Mouse (Mus musculus): ENCODE data around the gene Hist1h2bk. TPM values are rescaled to one million over a fixed set of nuclear protein-coding genes. Genes with fewer than 3 reads are reported as not detected.
"Not testable (repeated sequence)": the region's sequence is repeated elsewhere in the genome, so short reads cannot be mapped to it uniquely, and the experiment has no call there.

Hist1h2bk gene
- polyA plus RNA-seq, 1 experiment, result 8.2 TPM

DNA sequence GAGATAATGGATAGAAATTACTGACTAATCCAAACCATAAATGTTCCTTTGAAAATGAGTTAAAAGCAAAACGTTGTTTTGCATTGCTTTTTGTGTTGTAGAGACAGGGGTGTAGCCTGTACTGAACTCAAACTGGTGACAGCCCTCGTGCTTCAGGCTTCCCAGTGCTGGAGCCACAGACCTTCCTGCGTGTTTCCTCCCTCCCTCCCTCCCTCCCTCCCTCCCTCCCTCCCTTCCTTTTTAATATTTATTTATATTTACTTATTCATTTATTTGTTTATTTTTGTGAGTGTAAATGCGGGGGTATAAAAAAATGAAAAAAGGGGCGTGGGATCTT lies 15.8 kb downstream of the Hist1h2bk start:
- Histone ChIP-seq H3K36me3 (ENCODE audit: control insufficient read depth, insufficient read depth) (no peaks in the 10 kb centered on the region), H3K79me2 (ENCODE audit: control insufficient read depth, insufficient read depth) (no peaks in the 10 kb centered on the region), H3K27me3 (ENCODE audit: control insufficient read depth, insufficient read depth, insufficient read length) (no peaks in the 10 kb centered on the region), H3K4me2 (ENCODE audit: low read depth) (peak overlapping the region; percentile 67), H3ac (ENCODE audit: control insufficient read depth, insufficient read length) (peak overlapping the region; percentile 2), H3K4me3 (peak overlapping the region; percentile 30)
- TF ChIP-seq REST (IDR thresholded peaks at IDR 0.05; ENCODE audit: insufficient read depth, insufficient read length), result no peak
- TF ChIP-seq USF1 (IDR thresholded peaks at IDR 0.05; ENCODE audit: low read depth), result no peak

DNA sequence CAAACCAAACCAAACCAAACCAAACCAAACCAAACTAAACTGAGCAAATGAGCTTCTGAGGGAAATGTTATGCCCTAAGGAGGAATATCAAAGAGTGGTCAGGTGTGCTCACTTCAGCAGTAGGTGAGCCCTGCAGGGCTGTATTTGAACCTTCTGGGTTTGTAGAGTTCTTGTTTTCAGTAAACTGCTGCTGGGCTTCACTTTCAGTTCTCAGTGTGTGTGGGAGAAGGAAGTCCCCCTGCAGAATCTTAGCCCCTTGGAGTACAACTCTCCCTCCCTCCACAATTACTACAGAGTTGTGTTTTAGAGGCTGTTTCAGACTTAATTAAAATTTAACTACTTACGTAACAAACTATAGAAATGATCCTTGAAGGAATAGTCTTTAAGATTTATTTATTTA lies 18.1 kb downstream of the Hist1h2bk start:
- no peaks in the 10 kb centered on the region for H3K36me3 ChIP-seq (ENCODE audit: control insufficient read depth, insufficient read depth)
- H3ac ChIP-seq (ENCODE audit: control insufficient read depth, insufficient read length), result no peak overlapping the region
- H3K79me2 ChIP-seq (ENCODE audit: control insufficient read depth, insufficient read depth), result no peaks in the 10 kb centered on the region
- no peak overlapping the region for H3K4me2 ChIP-seq (ENCODE audit: low read depth)
- no peak for TF ChIP-seq CEBPB (IDR thresholded peaks at IDR 0.05; ENCODE audit: insufficient read depth, poor library complexity, severe bottlenecking)
- H3K27me3 ChIP-seq (ENCODE audit: control insufficient read depth, insufficient read depth, insufficient read length), result no peaks in the 10 kb centered on the region
- H3K4me3 ChIP-seq, result no peak overlapping the region

- no peak for TF ChIP-seq TCF3 (IDR thresholded peaks at IDR 0.05; ENCODE audit: insufficient read length, low read depth)
- TF ChIP-seq MYOD1 (IDR thresholded peaks at IDR 0.05; ENCODE audit: control insufficient read depth in 1 of 3, insufficient read length in 2 of 3, low read depth in 2 of 3), result no peak
- no peak for TF ChIP-seq POLR2A (IDR thresholded peaks at IDR 0.05; ENCODE audit: insufficient read length, low read depth)
- TF ChIP-seq E2F4 (IDR thresholded peaks at IDR 0.05; ENCODE audit: insufficient read depth), result no peak
- TF ChIP-seq USF1 (IDR thresholded peaks at IDR 0.05; ENCODE audit: low read depth), result no peak
- TF ChIP-seq MAX (IDR thresholded peaks at IDR 0.05; ENCODE audit: low read depth), result no peak
- no peak for TF ChIP-seq REST (IDR thresholded peaks at IDR 0.05; ENCODE audit: insufficient read depth, insufficient read length)
- H3K36me3 ChIP-seq (ENCODE audit: control insufficient read depth, insufficient read depth), result no peaks in the 10 kb centered on the region
- no peak overlapping the region for H3K4me3 ChIP-seq
- H3ac ChIP-seq (ENCODE audit: control insufficient read depth, insufficient read length), result no peak overlapping the region
- no peaks in the 10 kb centered on the region for H3K79me2 ChIP-seq (ENCODE audit: control insufficient read depth, insufficient read depth)
- H3K27me3 ChIP-seq (ENCODE audit: control insufficient read depth, insufficient read depth, insufficient read length), result no peaks in the 10 kb centered on the region
- H3K4me2 ChIP-seq (ENCODE audit: low read depth), result no peak overlapping the region
These were observed 25.8 kb downstream of the Hist1h2bk start for GRCm38 (mm10) chr13:22061422-22061821.

GRCm38 (mm10) chr13:22063468-22063867 lies 27.8 kb downstream of the Hist1h2bk start:
- TF ChIP-seq CEBPB (IDR thresholded peaks at IDR 0.05; ENCODE audit: insufficient read depth, poor library complexity, severe bottlenecking) (no peak), TCF3 (IDR thresholded peaks at IDR 0.05; ENCODE audit: insufficient read length, low read depth) (no peak), MYOG (IDR thresholded peaks at IDR 0.05; ENCODE audit: control insufficient read depth in 1 of 3, insufficient read depth in 1 of 3, insufficient read length in 2 of 3, low read depth in 2 of 3) (no peak), POLR2A (IDR thresholded peaks at IDR 0.05; ENCODE audit: insufficient read length, low read depth) (no peak), E2F4 (IDR thresholded peaks at IDR 0.05; ENCODE audit: insufficient read depth) (no peak), REST (IDR thresholded peaks at IDR 0.05; ENCODE audit: insufficient read depth, insufficient read length) (no peak), POLR2AphosphoS2 (IDR thresholded peaks at IDR 0.05; ENCODE audit: insufficient read length, low read depth) (no peak), USF1 (IDR thresholded peaks at IDR 0.05; ENCODE audit: low read depth) (no peak), SRF (IDR thresholded peaks at IDR 0.05; ENCODE audit: control insufficient read depth, insufficient read length, low read depth) (no peak), MAX (IDR thresholded peaks at IDR 0.05; ENCODE audit: low read depth) (no peak), TCF12 (IDR thresholded peaks at IDR 0.05; ENCODE audit: insufficient read depth, poor library complexity, severe bottlenecking) (no peak), MYOD1 (IDR thresholded peaks at IDR 0.05; ENCODE audit: control insufficient read depth in 1 of 3, insufficient read length in 2 of 3, low read depth in 2 of 3) (no peak)
- H3K36me3 ChIP-seq (ENCODE audit: control insufficient read depth, insufficient read depth), result no peaks in the 10 kb centered on the region
- H3ac ChIP-seq (ENCODE audit: control insufficient read depth, insufficient read length), result no peak overlapping the region
- H3K27me3 ChIP-seq (ENCODE audit: control insufficient read depth, insufficient read depth, insufficient read length), result no peaks in the 10 kb centered on the region
- H3K4me2 ChIP-seq (ENCODE audit: low read depth), result no peak overlapping the region
- H3K79me2 ChIP-seq (ENCODE audit: control insufficient read depth, insufficient read depth), result no peaks in the 10 kb centered on the region
- H3K4me3 ChIP-seq, result no peak overlapping the region

- not testable (repeated sequence) for H3K4me2 ChIP-seq (ENCODE audit: low read depth); H3K36me3 ChIP-seq (ENCODE audit: control insufficient read depth, insufficient read depth); H3ac ChIP-seq (ENCODE audit: control insufficient read depth, insufficient read length); H3K79me2 ChIP-seq (ENCODE audit: control insufficient read depth, insufficient read depth); H3K4me3 ChIP-seq; H3K27me3 ChIP-seq (ENCODE audit: control insufficient read depth, insufficient read depth, insufficient read length)
These were observed 48.5 kb downstream of the Hist1h2bk start, which contains the start of gene Vmn1r188 for GRCm38 (mm10) chr13:22084140-22084539. Gene Vmn1r188 (plus strand): TSS chr13:22084440.

Other genes starting within 250 kb of the Hist1h2bk start
- gene Hist1h2an, start 248.7 kb upstream of the Hist1h2bk start, polyA plus RNA-seq (2012; fragmentation: generic; extraction: Trizol), result 6.8 TPM
- gene Hist1h2bp, start 248.4 kb upstream of the Hist1h2bk start, polyA plus RNA-seq (2012; fragmentation: generic; extraction: Trizol), result 0.89 TPM
- gene Hist1h2bq, start 225.7 kb upstream of the Hist1h2bk start, polyA plus RNA-seq (2012; fragmentation: generic; extraction: Trizol), result 72.0 TPM
- not detected for gene Hist1h2ao, start 225.4 kb upstream of the Hist1h2bk start, polyA plus RNA-seq (2012; fragmentation: generic; extraction: Trizol)
- gene Hist1h4m, start 224.1 kb upstream of the Hist1h2bk start, polyA plus RNA-seq (2012; fragmentation: generic; extraction: Trizol), result not detected
- 19.7 TPM for gene Hist1h4n, start 203.7 kb upstream of the Hist1h2bk start, polyA plus RNA-seq (2012; fragmentation: generic; extraction: Trizol)
- 730 TPM for gene Hist1h2ap, start 202.4 kb upstream of the Hist1h2bk start, polyA plus RNA-seq (2012; fragmentation: generic; extraction: Trizol)
- gene Hist1h2br, start 202.1 kb upstream of the Hist1h2bk start, polyA plus RNA-seq (2012; fragmentation: generic; extraction: Trizol), result 71.7 TPM
- gene Zfp184, start 90.8 kb upstream of the Hist1h2bk start, polyA plus RNA-seq (2012; fragmentation: generic; extraction: Trizol), result 0.89 TPM
- gene Pom121l2, start 54.7 kb upstream of the Hist1h2bk start, polyA plus RNA-seq (2012; fragmentation: generic; extraction: Trizol), result not detected
- 0.34 TPM for gene Prss16, start 26.1 kb upstream of the Hist1h2bk start, polyA plus RNA-seq (2012; fragmentation: generic; extraction: Trizol)
- gene Hist1h2ah, start 302 bp upstream of the Hist1h2bk start, polyA plus RNA-seq (2012; fragmentation: generic; extraction: Trizol), result 2.2 TPM
- 31.0 TPM for gene Hist1h4i, start 5.5 kb downstream of the Hist1h2bk start, polyA plus RNA-seq (2012; fragmentation: generic; extraction: Trizol)
- 4.1 TPM for gene Hist1h2ag, start 7.1 kb downstream of the Hist1h2bk start, polyA plus RNA-seq (2012; fragmentation: generic; extraction: Trizol)
- 3.4 TPM for gene Hist1h2bj, start 7.3 kb downstream of the Hist1h2bk start, polyA plus RNA-seq (2012; fragmentation: generic; extraction: Trizol)
- not detected for gene Vmn1r188, start 48.6 kb downstream of the Hist1h2bk start, polyA plus RNA-seq (2012; fragmentation: generic; extraction: Trizol)
- gene Vmn1r189, start 70.0 kb downstream of the Hist1h2bk start, polyA plus RNA-seq (2012; fragmentation: generic; extraction: Trizol), result not detected
- not detected for gene Vmn1r191, start 148.1 kb downstream of the Hist1h2bk start, polyA plus RNA-seq (2012; fragmentation: generic; extraction: Trizol)
- gene Vmn1r192, start 155.3 kb downstream of the Hist1h2bk start, polyA plus RNA-seq (2012; fragmentation: generic; extraction: Trizol), result not detected
- gene Vmn1r193, start 187.3 kb downstream of the Hist1h2bk start, polyA plus RNA-seq (2012; fragmentation: generic; extraction: Trizol), result not detected
- not detected for gene Vmn1r194, start 208.3 kb downstream of the Hist1h2bk start, polyA plus RNA-seq (2012; fragmentation: generic; extraction: Trizol)
- not detected for gene Vmn1r195, start 234.7 kb downstream of the Hist1h2bk start, polyA plus RNA-seq (2012; fragmentation: generic; extraction: Trizol)

All from myocyte (in vitro differentiated cells).